Mouse (Mus musculus) limb, embryonic 15.5 days (tissue): ENCODE data around the gene Chd6. TPM values are rescaled to one million over a fixed set of nuclear protein-coding genes. Genes with fewer than 3 reads are reported as not detected.

Experiments used
- ATAC-seq: fragments of 200-750 bp; cut with Nextera tagmentation; 2 replicates; pipeline ENCODE4 v1.8.0; 2017; ENCODE audit warnings: low read depth, moderate TSS enrichment; ENCODE audit not compliant: insufficient number of reproducible peaks, low FRiP score, low TSS enrichment
- H3K27ac ChIP-seq: fragments of 300-500 bp; sonication (generic); 2 replicates; pipeline ENCODE4 v1.5.1; 2015; ENCODE audit warnings: moderate library complexity, mild to moderate bottlenecking, inconsistent platforms
- H3K27me3 ChIP-seq: fragments of 300-500 bp; sonication (generic); 2 replicates; pipeline ENCODE4 v1.6.1; 2015; ENCODE audit warnings: inconsistent platforms
- H3K36me3 ChIP-seq: fragments of 300-500 bp; sonication (generic); 2 replicates; pipeline ENCODE4 v1.6.1; 2015; ENCODE audit warnings: inconsistent platforms
- H3K4me1 ChIP-seq: fragments of 300-500 bp; sonication (generic); 2 replicates; pipeline ENCODE4 v1.6.1; 2015; ENCODE audit warnings: inconsistent platforms
- H3K4me2 ChIP-seq: fragments of 300-500 bp; sonication (generic); 2 replicates; pipeline ENCODE4 v1.6.1; 2015; ENCODE audit warnings: mild to moderate bottlenecking, inconsistent platforms
- H3K4me3 ChIP-seq: fragments of 300-500 bp; sonication (generic); 2 replicates; pipeline ENCODE4 v1.5.1; 2015; ENCODE audit warnings: mild to moderate bottlenecking, inconsistent platforms
- H3K9ac ChIP-seq: fragments of 300-500 bp; sonication (generic); 2 replicates; pipeline ENCODE4 v1.6.1; 2015; ENCODE audit warnings: inconsistent platforms
- H3K9me3 ChIP-seq: fragments of 300-500 bp; sonication (generic); 2 replicates; pipeline ENCODE4 v1.6.1; 2016; ENCODE audit warnings: inconsistent platforms
- WGBS: fragments of 180-500 bp; shearing (Covaris S2); methylation state at CpG from one replicate; pipeline ENCODE4 v1.1.7; 2015; 5-methylcytosine and 5-hydroxymethylcytosine counted together
- polyA plus RNA-seq: library from polyadenylated mRNA; unstranded; fragments of >200 nt; fragmentation: Nextera tagmentation; extraction: Ambion mirVana; gene quantifications from 2 replicates; pipeline ENCODE4 v1.2.1, GENCODE M21; 2015

Chd6 gene
- polyA plus RNA-seq, 1 experiment from 2014 or later, result 28.2 TPM

GRCm38 (mm10) chr2:161065594-161065993 is 43.3 kb downstream of the Chd6 start:
- no peak overlapping the region for H3K4me3 ChIP-seq
- H3K4me1 ChIP-seq, result peaks cover 9% of the 10 kb centered on the region; the same call in 1 of the 2 replicates
- no peaks in the 10 kb centered on the region for H3K9me3 ChIP-seq
- H3K27ac ChIP-seq, result no peak overlapping the region
- no peaks in the 10 kb centered on the region for H3K27me3 ChIP-seq
- H3K4me2 ChIP-seq, result no peak overlapping the region
- 85% methylated on average over 2 of the region's 2 CpGs for WGBS
- no peak for ATAC-seq
- no peak overlapping the region for H3K9ac ChIP-seq
- peaks cover 9% of the 10 kb centered on the region for H3K36me3 ChIP-seq

DNA sequence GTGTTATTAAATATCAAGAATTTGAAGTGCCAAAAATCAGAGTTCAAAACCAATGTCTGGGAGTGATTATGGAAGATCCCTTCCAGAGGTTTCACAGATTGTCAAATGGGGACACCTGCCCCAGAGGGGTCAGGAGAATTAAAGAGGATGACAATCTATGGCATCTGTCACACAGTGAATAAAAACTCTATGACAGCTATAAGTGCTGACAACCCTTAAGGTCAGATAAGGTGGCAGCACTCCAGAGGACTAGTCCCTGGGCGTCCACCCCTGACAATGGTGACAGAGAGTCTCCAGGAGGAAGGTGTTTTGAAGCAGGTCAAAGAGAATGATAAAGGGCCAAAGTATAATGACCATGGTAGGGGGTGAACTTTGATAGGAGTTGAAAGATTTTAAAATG is 44.0 kb downstream of the Chd6 start:
- H3K4me3 ChIP-seq, result no peak overlapping the region
- 81% methylated on average over 1 of the region's 1 CpGs for WGBS
- H3K27me3 ChIP-seq, result no peaks in the 10 kb centered on the region
- H3K9me3 ChIP-seq, result no peaks in the 10 kb centered on the region
- peaks cover 9% of the 10 kb centered on the region; the same call in 1 of the 2 replicates for H3K4me1 ChIP-seq
- peaks cover 9% of the 10 kb centered on the region for H3K36me3 ChIP-seq
- no peak for ATAC-seq
- H3K9ac ChIP-seq, result no peak overlapping the region
- H3K27ac ChIP-seq, result no peak overlapping the region
- no peak overlapping the region for H3K4me2 ChIP-seq

- no peak overlapping the region for H3K4me2 ChIP-seq
- no peak for ATAC-seq
- no peak overlapping the region for H3K27ac ChIP-seq
- no peak overlapping the region for H3K9ac ChIP-seq
- H3K4me3 ChIP-seq, result no peak overlapping the region
- no peaks in the 10 kb centered on the region for H3K27me3 ChIP-seq
- WGBS, result 72% methylated on average over 4 of the region's 4 CpGs
- peaks cover 5% of the 10 kb centered on the region for H3K36me3 ChIP-seq
- no peaks in the 10 kb centered on the region for H3K9me3 ChIP-seq
- H3K4me1 ChIP-seq, result peaks cover 6% of the 10 kb centered on the region; the same call in 1 of the 2 replicates
Observed at GRCm38 (mm10) chr2:161058841-161059240, 50.0 kb downstream of the Chd6 start.

- WGBS, result 38% methylated on average over 2 of the region's 2 CpGs
- H3K4me2 ChIP-seq, result no peak overlapping the region
- no peaks in the 10 kb centered on the region for H3K27me3 ChIP-seq
- ATAC-seq, result no peak
- no peaks in the 10 kb centered on the region for H3K9me3 ChIP-seq
- no peak overlapping the region for H3K4me3 ChIP-seq
- H3K9ac ChIP-seq, result no peak overlapping the region
- H3K27ac ChIP-seq, result no peak overlapping the region
- peaks cover 33% of the 10 kb centered on the region for H3K36me3 ChIP-seq
- H3K4me1 ChIP-seq, result peaks cover 6% of the 10 kb centered on the region; the same call in 1 of the 2 replicates
Observed at GRCm38 (mm10) chr2:161053765-161054164, 55.1 kb downstream of the Chd6 start.

DNA sequence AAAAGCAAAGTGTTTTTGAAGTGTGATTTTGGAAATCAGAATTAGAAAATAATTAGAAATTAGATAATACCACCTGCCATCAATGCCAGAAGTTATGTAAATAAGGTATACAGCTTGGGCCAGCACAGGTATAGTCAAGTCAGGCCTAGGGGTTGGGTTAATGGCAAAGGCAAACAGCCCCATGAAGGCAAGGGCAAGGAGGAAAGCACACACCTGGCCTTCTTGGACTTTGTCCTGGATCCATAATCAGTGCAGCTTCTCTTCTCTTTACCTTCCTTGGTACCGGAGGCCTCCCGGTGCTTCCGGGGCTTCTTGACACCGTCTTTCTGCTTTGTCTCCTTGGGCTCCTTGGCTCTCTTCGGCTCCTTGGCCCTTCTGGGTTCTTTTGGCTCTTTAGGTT is 56.7 kb downstream of the Chd6 start:
- H3K4me1 ChIP-seq, result peaks cover 6% of the 10 kb centered on the region; the same call in 1 of the 2 replicates
- no peak for ATAC-seq
- WGBS, result 94% methylated on average over 5 of the region's 5 CpGs
- no peak overlapping the region for H3K27ac ChIP-seq
- no peak overlapping the region for H3K4me2 ChIP-seq
- H3K9ac ChIP-seq, result no peak overlapping the region
- H3K4me3 ChIP-seq, result no peak overlapping the region
- peaks cover 35% of the 10 kb centered on the region for H3K36me3 ChIP-seq
- no peaks in the 10 kb centered on the region for H3K27me3 ChIP-seq
- no peaks in the 10 kb centered on the region for H3K9me3 ChIP-seq

- Histone ChIP-seq H3K4me1 (peaks cover 3% of the 10 kb centered on the region; the same call in 1 of the 2 replicates), H3K4me3 (no peak overlapping the region), H3K36me3 (peaks cover 37% of the 10 kb centered on the region), H3K27me3 (no peaks in the 10 kb centered on the region), H3K9me3 (no peaks in the 10 kb centered on the region), H3K27ac (no peak overlapping the region), H3K9ac (no peak overlapping the region), H3K4me2 (no peak overlapping the region)
- ATAC-seq, result no peak
- WGBS, result 52% methylated on average over 6 of the region's 6 CpGs
Observed at GRCm38 (mm10) chr2:161049426-161049825, 59.4 kb downstream of the Chd6 start.

DNA sequence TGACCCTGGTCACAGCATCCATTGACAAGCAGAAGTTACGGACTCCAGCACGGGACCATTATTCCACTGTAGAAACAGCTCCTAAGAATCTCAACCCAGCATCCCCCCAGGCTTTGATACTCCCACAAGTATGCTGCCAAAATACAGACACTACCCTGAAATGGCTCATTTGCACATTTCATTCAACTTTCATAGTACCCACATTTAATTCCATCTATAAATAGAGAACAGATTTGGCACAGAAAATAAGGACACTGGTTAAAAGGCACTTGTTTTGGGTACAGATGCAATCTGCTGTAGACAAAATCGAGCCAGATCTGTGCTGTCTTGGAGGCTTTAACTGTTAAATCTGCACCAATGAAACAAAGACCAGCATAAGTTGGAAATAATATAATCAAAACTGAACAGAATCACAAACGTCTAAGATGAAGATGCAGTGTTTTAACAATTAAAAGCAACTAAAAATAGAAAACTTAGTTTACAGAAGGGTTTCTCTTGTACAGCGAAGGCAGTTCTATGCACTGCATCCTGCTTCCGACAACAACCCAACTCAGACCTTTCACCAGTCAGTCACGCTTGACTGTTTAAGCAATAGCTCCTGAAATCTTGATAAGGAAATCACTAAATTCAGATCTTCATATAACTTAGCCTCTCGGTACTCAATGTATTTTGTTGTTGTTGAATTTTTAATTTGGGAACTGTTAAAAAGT is 64.2 kb downstream of the Chd6 start:
- no peaks in the 10 kb centered on the region for H3K9me3 ChIP-seq
- H3K27me3 ChIP-seq, result no peaks in the 10 kb centered on the region
- no peak overlapping the region for H3K9ac ChIP-seq
- no peaks in the 10 kb centered on the region; the same call in 1 of the 2 replicates for H3K4me1 ChIP-seq
- H3K27ac ChIP-seq, result no peak overlapping the region
- H3K4me2 ChIP-seq, result no peak overlapping the region
- H3K4me3 ChIP-seq, result no peak overlapping the region
- peaks cover 31% of the 10 kb centered on the region for H3K36me3 ChIP-seq
- WGBS, result 92% methylated on average over 8 of the region's 8 CpGs
- no peak for ATAC-seq

DNA sequence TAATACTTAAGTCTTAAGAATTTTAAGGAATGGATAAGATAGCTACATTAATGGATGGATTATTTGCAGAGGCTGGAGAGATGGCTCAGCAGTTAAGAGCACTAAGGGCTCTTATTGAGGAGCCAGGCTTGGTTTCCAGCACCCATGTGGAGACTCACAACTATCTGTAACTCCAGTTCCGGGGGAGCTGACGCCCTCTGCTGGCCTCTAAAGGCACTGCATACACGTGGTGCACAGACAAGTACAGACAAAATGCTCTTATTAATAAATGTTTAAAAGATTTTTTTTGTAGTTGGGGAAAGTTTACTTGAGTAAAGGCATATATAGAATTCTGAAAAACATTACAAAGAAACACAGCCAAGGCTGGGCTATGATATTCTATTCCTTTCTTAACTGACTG is 66.0 kb downstream of the Chd6 start:
- Histone ChIP-seq H3K27me3 (no peaks in the 10 kb centered on the region), H3K9ac (no peak overlapping the region), H3K36me3 (peaks cover 46% of the 10 kb centered on the region), H3K27ac (no peak overlapping the region), H3K4me1 (no peaks in the 10 kb centered on the region; the same call in 1 of the 2 replicates), H3K9me3 (no peaks in the 10 kb centered on the region), H3K4me2 (no peak overlapping the region), H3K4me3 (no peak overlapping the region)
- 68% methylated on average over 3 of the region's 3 CpGs for WGBS
- ATAC-seq, result no peak

GRCm38 (mm10) chr2:161040743-161041142 is 68.1 kb downstream of the Chd6 start:
- Histone ChIP-seq H3K4me3 (no peak overlapping the region), H3K27ac (no peak overlapping the region), H3K27me3 (no peaks in the 10 kb centered on the region), H3K36me3 (peaks cover 53% of the 10 kb centered on the region), H3K9ac (no peak overlapping the region), H3K9me3 (no peaks in the 10 kb centered on the region), H3K4me2 (no peak overlapping the region), H3K4me1 (no peaks in the 10 kb centered on the region; the same call in 1 of the 2 replicates)
- WGBS, result 91% methylated on average over 4 of the region's 4 CpGs
- ATAC-seq, result no peak

GRCm38 (mm10) chr2:161037766-161038165 is 71.1 kb downstream of the Chd6 start:
- no peak overlapping the region for H3K4me2 ChIP-seq
- 84% methylated on average over 3 of the region's 3 CpGs for WGBS

GRCm38 (mm10) chr2:161033141-161033540 is 75.7 kb downstream of the Chd6 start:
- H3K4me1 ChIP-seq, result 0 out of 2 replicates have a peak, but pooled peaks cover 2% of the 10 kb centered on the region
- H3K4me3 ChIP-seq, result no peak overlapping the region
- no peaks in the 10 kb centered on the region for H3K27me3 ChIP-seq
- no peak for ATAC-seq
- H3K4me2 ChIP-seq, result no peak overlapping the region
- no peaks in the 10 kb centered on the region for H3K9me3 ChIP-seq
- peaks cover 28% of the 10 kb centered on the region for H3K36me3 ChIP-seq
- H3K27ac ChIP-seq, result no peak overlapping the region
- H3K9ac ChIP-seq, result no peak overlapping the region

More at GRCm38 (mm10) chr2:161037766-161038165, 71.1 kb downstream of the Chd6 start:
- peaks cover 51% of the 10 kb centered on the region for H3K36me3 ChIP-seq
- no peak for ATAC-seq
- 0 out of 2 replicates have a peak, but pooled peaks cover 2% of the 10 kb centered on the region for H3K4me1 ChIP-seq
- H3K4me3 ChIP-seq, result no peak overlapping the region
- H3K9me3 ChIP-seq, result no peaks in the 10 kb centered on the region
- H3K27me3 ChIP-seq, result no peaks in the 10 kb centered on the region
- H3K9ac ChIP-seq, result no peak overlapping the region
- no peak overlapping the region for H3K27ac ChIP-seq

GRCm38 (mm10) chr2:161032394-161032793 is 76.5 kb downstream of the Chd6 start:
- H3K27ac ChIP-seq, result no peak overlapping the region
- H3K36me3 ChIP-seq, result peaks cover 24% of the 10 kb centered on the region
- no peak overlapping the region for H3K4me2 ChIP-seq
- no peaks in the 10 kb centered on the region for H3K9me3 ChIP-seq
- no peak overlapping the region for H3K4me3 ChIP-seq
- H3K27me3 ChIP-seq, result no peaks in the 10 kb centered on the region
- no peak overlapping the region for H3K9ac ChIP-seq
- ATAC-seq, result no peak
- 73% methylated on average over 7 of the region's 7 CpGs for WGBS
- H3K4me1 ChIP-seq, result 0 out of 2 replicates have a peak, but pooled peaks cover 2% of the 10 kb centered on the region
